Mouse (Mus musculus): ENCODE data around the gene Shox2. TPM values are rescaled to one million over a fixed set of nuclear protein-coding genes. Genes with fewer than 3 reads are reported as not detected.

The Shox2 gene
- total RNA-seq, 1 experiment from 2014 or later: 0.10 TPM

GRCm38 (mm10) chr3:66970661-66971331 is 10.8 kb downstream of the Shox2 start:
- ATAC-seq (replicated peaks; ENCODE audit: insufficient number of reproducible peaks, low FRiP score, low TSS enrichment, poor library complexity, severe bottlenecking): no peak

DNA sequence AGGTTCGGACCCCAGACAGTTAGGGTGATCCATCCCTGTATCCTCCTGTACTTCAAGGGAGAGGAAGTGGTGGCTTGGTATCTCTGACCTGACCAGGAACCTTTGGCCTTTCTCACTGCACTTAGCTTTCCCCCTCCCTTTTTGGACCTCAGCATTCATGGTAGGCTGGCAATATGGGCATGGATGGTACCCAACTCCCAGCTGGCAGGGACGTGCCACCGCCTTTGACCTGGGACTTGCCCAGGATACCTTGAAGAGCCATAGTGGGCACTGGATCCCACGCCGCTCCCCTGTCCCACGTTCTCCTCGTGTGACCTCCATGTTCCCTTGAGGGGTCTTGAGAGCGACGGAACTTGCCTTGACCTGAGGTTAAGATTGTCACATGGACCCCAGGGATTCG is 11.3 kb downstream of the Shox2 start:
- no peak for ATAC-seq (replicated peaks; ENCODE audit: insufficient number of reproducible peaks, low FRiP score, low TSS enrichment, poor library complexity, severe bottlenecking)

DNA sequence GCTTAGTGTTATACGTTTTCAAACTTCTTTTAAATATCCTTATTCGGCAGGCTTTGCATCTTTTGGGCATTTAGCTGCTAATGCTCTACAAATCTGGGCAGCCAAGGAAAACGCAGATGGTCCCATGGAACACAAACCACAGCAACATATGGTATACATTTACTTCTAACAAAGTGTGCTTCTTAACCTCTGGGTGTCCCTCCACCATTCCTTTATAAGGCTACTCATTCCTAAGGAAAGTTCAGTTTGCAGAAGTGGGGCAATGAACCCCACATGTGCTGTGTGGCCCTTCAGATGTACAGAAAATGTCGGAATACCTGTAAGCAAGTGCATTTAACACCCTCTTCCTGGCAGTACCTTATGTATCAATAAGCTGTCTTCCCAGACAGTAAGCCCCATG is 14.1 kb downstream of the Shox2 start:
- ATAC-seq (replicated peaks; ENCODE audit: insufficient number of reproducible peaks, low FRiP score, low TSS enrichment, poor library complexity, severe bottlenecking): no peak

- no peak for ATAC-seq (replicated peaks; ENCODE audit: insufficient number of reproducible peaks, low FRiP score, low TSS enrichment, poor library complexity, severe bottlenecking)
These were observed 16.7 kb downstream of the Shox2 start for GRCm38 (mm10) chr3:66964884-66965283.

DNA sequence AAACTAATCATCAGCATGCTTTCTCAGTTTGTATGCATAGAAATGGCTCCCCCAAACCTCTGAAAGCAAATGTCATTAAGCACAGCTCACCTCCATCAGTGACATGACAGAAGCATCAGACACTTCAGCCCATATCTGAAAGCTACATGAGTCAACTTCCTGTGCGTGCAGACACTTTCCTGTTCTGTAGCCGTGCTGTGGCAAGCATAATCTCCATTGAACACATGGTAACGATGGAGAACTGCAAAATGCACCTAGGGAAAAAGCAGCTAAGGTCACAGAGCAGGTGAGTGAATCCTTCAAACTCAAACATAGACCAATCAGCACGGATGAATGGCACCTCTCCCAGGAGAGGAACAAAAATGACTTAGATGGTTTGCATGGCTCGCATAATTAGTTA is 21.6 kb downstream of the Shox2 start:
- no peak for ATAC-seq (replicated peaks; ENCODE audit: insufficient number of reproducible peaks, low FRiP score, low TSS enrichment, poor library complexity, severe bottlenecking)

- no peak for ATAC-seq (replicated peaks; ENCODE audit: insufficient number of reproducible peaks, low FRiP score, low TSS enrichment, poor library complexity, severe bottlenecking)
These were observed 26.4 kb downstream of the Shox2 start for GRCm38 (mm10) chr3:66955126-66955525.

- ATAC-seq (replicated peaks; ENCODE audit: insufficient number of reproducible peaks, low FRiP score, low TSS enrichment, poor library complexity, severe bottlenecking): no peak
These were observed 41.9 kb downstream of the Shox2 start for GRCm38 (mm10) chr3:66939675-66940074.

DNA sequence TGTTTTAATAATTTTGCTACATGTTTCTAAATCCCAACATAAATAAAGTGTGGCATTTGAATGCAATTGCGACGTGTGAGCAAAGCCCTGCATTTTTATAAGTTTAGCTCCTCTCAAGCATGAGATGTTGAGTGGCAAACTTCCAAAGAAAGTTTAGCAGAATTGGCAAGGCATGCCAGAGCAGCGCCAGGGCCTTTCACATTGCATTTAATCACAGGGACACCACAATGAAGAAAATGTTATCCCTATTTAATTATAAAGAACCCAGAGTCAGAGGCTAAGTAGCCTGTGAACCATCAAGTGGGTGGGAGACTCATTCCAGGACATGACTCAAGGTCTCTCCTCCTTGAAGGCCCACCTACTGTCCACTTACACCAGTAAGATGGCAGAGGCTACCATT is 59.1 kb downstream of the Shox2 start:
- ATAC-seq (replicated peaks; ENCODE audit: insufficient number of reproducible peaks, low FRiP score, low TSS enrichment, poor library complexity, severe bottlenecking): no peak

Other genes starting within 250 kb of the Shox2 start
- 31.7 to 43.5 TPM (median 36.8 TPM) in 3 replicates for gene Rsrc1, start 381 bp downstream of the Shox2 start, total RNA-seq (2017)